Mouse (Mus musculus) forelimb bud, embryonic 11.5 days (tissue): ENCODE measurements around the gene Acad8.

ENCODE experiments used
- DNase-seq: peaks from one replicate; pipeline ENCODE4 v3.0.0-alpha.2; 2012; ENCODE audit warnings: low read depth, low spot score

Gene Acad8

DNA sequence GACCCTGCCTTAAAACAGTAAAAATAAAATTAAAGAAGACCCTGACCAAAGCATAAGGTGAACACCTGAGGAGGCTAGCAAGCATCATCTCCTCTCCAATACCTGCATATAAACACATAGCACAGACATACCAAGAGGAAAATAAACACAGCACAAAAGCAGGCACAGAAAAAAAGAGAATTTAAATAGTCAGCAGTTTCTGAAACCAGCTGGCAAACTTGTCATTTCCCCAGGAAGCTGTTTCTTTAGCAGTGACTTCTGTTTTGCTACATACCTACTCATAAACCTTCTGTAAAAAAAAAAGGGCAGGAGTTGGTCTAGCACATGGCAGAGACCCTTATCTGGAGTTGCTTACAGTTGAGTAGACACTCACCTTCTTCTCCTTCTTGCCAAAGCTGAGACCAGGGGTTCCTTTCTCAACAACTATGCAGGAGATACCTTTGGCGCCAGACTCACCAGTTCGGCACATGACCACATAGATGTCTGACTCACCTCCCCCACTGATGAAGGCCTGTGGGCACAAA is 14.2 kb downstream of the Acad8 start:
- DNase-seq = no peak

DNA sequence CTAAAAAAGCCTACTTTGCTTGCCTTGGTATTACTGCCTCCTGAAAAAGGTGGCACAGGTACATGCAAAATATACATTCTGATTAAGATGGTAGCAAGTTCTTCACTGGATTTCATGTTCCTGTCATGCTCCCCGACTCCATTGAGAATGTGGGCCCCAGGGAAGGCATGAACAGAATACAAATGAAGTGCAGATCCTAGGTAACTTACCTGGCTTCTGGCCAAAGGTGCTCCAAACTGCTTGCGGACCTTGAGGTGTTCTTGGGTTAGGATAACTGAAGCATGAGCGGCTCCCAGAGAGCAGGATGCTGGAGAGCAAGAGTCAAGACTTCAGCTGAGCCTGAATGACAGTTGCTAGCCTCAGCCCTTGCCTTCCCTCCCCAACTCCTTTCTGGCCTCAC is 20.6 kb downstream of the Acad8 start:
- no peak for DNase-seq

DNA sequence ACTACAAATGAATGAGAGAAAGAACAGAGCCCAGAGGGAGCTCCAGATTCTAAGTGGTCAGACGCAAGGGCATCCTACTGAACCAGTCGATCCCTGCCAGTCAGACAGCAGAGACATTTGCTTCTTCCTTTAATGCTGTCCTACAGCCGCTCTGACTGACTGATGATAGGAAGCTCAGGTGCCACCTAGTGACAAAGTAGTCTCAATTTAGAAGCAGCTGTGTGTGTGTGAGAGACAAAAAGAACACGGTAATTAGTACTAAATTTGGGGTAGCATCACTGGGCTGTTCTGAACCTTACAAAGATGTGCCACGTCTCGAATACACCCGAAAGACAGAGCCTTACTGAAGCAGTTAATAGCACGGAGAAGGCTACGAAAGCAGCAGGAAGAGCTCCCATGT is 21.6 kb downstream of the Acad8 start:
- DNase-seq = no peak

DNA sequence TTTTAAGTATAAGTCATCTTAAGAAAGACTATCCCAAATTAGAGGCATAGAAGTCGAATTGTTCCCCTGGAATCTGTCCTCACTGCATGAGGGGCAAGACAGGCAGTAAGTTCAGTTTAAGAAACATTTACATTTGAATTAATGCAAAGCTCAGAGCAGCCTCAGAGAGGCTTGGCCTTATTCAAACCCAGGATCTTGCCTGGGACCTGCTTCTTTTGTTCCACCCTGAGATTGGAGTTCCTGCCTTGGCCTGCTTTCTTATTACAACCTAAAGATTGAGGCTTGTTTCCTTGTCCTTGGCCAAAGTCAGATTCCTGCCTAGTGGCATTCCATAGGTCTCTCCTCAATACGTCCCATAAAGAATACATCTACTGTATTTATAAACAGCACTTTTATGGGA is 51.6 kb downstream of the Acad8 start:
- DNase-seq = no peak

DNA sequence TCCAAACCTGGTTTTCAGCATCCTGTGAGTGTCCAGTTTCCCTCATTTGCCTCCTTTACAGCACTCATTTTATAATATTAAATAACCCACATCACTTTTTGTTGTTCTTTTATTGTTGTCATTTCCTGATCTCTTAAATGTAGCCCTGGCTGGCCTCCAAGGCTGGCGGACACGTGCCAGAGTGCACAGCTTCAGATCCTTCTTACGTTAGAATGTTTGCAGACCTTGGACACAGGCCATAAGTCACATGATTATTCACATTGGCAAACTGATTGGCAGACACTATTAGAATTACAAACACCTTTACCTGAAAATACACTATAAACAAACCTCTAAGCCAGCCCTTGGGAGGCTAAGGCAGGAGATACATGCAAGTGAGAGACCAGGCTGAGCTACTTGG is 75.2 kb downstream of the Acad8 start:
- no peak for DNase-seq
